ENCODE assay signal across 10 mouse cellular contexts in the genomic region with DNA sequence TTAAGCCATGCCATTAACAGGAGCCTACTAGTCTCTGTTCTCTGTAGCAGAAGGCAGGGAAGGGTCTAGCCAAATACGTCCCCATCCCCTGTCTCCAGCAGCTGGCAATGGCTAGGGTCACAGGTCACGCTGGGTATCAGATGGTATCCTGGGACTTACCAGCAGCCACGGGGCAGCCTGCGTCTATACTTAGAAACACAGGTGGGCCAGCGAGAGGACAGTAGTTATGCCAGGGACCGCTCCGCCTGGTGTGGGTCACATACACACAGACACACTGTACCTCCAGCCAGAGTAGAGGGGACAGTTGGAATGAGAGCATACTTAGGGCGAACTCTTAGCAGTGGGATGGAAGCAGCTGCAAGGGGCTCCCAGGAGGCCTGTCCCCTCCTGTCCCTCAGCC.
DNase-seq lines count a peak whose midpoint lies in the region; ATAC-seq and TF ChIP-seq lines count a peak whose summit lies in the region.
"Had no signal": no experiment of that assay in that cellular context is flagged by ENCODE, and none has a peak within 500 bp of the region (broad histone marks: within the 10 kb centered on the region; RNA-seq: fewer than 3 reads in every experiment).

No protein-coding gene starts in this region.

- no peak for TF ChIP-seq CTCF in CH12.LX (conservative IDR thresholded peaks at IDR 0.05 in 1 of 2, IDR thresholded peaks at IDR 0.05 in 1 of 2; ENCODE audit: low read depth in 2 of 2, low read length in 2 of 2)

- no peaks in the 10 kb centered on the region for H3K27me3 ChIP-seq in kidney, embryonic 14.5 days (ENCODE audit: control insufficient read depth, insufficient read depth, low read length)
- H3K27me3 ChIP-seq in CH12.LX (replicated peaks), result no peaks in the 10 kb centered on the region
- H3K27me3 ChIP-seq in embryonic facial prominence, embryonic 12.5 days, result no peaks in the 10 kb centered on the region
- no peaks in the 10 kb centered on the region for H3K27me3 ChIP-seq in limb, embryonic 12.5 days

- H3K9ac ChIP-seq in kidney, embryonic 14.5 days (ENCODE audit: low read depth, low read length), result no peak overlapping the region
- no peak overlapping the region for H3K9ac ChIP-seq in CH12.LX (ENCODE audit: insufficient read depth, low read depth)
- H3K9ac ChIP-seq in embryonic facial prominence, embryonic 12.5 days, result no peak overlapping the region
- no peak overlapping the region for H3K9ac ChIP-seq in limb, embryonic 12.5 days (replicated peaks)

- peak overlapping the region; percentile 55; the same call in 1 of the 2 replicates for H3K27ac ChIP-seq in kidney, embryonic 14.5 days (ENCODE audit: low read depth, low read length)
- H3K27ac ChIP-seq in CH12.LX (ENCODE audit: insufficient read depth, low read depth), result peak overlapping the region; percentile 20; the same call in 1 of the 2 replicates
- peak overlapping the region; percentile 73 for H3K27ac ChIP-seq in embryonic facial prominence, embryonic 12.5 days
- H3K27ac ChIP-seq in limb, embryonic 12.5 days, result peak overlapping the region; percentile 69
- H3K27ac ChIP-seq: left cerebral cortex, adult 2 months had no signal

- H3K36me3 ChIP-seq in kidney, embryonic 14.5 days (ENCODE audit: control insufficient read depth, insufficient read depth, low read length), result no peaks in the 10 kb centered on the region
- H3K36me3 ChIP-seq in CH12.LX (replicated peaks in 1 of 2; ENCODE audit: control insufficient read depth in 1 of 2, insufficient read depth in 1 of 2, low read length in 1 of 2), result peaks cover 38 to 81% of the 10 kb centered on the region in 2 experiments
- H3K36me3 ChIP-seq in embryonic facial prominence, embryonic 12.5 days, result no peaks in the 10 kb centered on the region
- no peaks in the 10 kb centered on the region for H3K36me3 ChIP-seq in limb, embryonic 12.5 days

- H3K4me2 ChIP-seq in kidney, embryonic 14.5 days (replicated peaks; ENCODE audit: low read depth, low read length), result no peak overlapping the region
- H3K4me2 ChIP-seq in CH12.LX (ENCODE audit: insufficient read depth, low read depth, poor library complexity, severe bottlenecking), result no peak overlapping the region
- no peak overlapping the region for H3K4me2 ChIP-seq in embryonic facial prominence, embryonic 12.5 days (replicated peaks)
- H3K4me2 ChIP-seq in limb, embryonic 12.5 days, result no peak overlapping the region

- no peak overlapping the region for H3K4me3 ChIP-seq in kidney, embryonic 14.5 days (ENCODE audit: low read length)
- H3K4me3 ChIP-seq in CH12.LX (replicated peaks in 1 of 3; ENCODE audit: low read depth in 2 of 3, low read length in 2 of 3, poor library complexity in 1 of 3), result peak overlapping the region in 1 of 3 experiments; percentile 2
- H3K4me3 ChIP-seq in embryonic facial prominence, embryonic 12.5 days, result no peak overlapping the region
- no peak overlapping the region for H3K4me3 ChIP-seq in limb, embryonic 12.5 days (replicated peaks)
- H3K4me3 ChIP-seq: left cerebral cortex, adult 2 months had no signal

- H3K79me2 ChIP-seq in CH12.LX (replicated peaks; ENCODE audit: control insufficient read depth, extremely low read depth, insufficient read depth, poor library complexity, severe bottlenecking), result peaks cover 54% of the 10 kb centered on the region

- DNase-seq in kidney, adult 8-10 months, result no peak
- no peak for DNase-seq in CH12.LX (ENCODE audit: extremely low read depth)
- DNase-seq in thymus, adult 18-20 months, result no peak
- DNase-seq in right cerebral cortex, postnatal 4 days, result no peak
- DNase-seq in cerebellum, postnatal 25 days, result no peak
- DNase-seq: cerebellum, adult 11 months had no signal

- TF ChIP-seq EP300 in CH12.LX (IDR thresholded peaks at IDR 0.05; ENCODE audit: low read length), result no peak

- H3K4me1 ChIP-seq in kidney, embryonic 14.5 days (ENCODE audit: control insufficient read depth, insufficient read depth, low read length), result peaks cover 18% of the 10 kb centered on the region
- H3K4me1 ChIP-seq in CH12.LX (ENCODE audit: control insufficient read depth in 1 of 2, insufficient read depth in 2 of 2), result peaks cover 48 to 80% of the 10 kb centered on the region in 2 experiments
- H3K4me1 ChIP-seq in embryonic facial prominence, embryonic 12.5 days, result peaks cover 32% of the 10 kb centered on the region
- H3K4me1 ChIP-seq in limb, embryonic 12.5 days (replicated peaks), result peaks cover 44% of the 10 kb centered on the region

- WGBS in kidney, embryonic 14.5 days, result 71% methylated on average over 8 of the region's 8 CpGs
- 65% methylated on average over 8 of the region's 8 CpGs for WGBS in embryonic facial prominence, embryonic 12.5 days
- WGBS in limb, embryonic 12.5 days, result 62% methylated on average over 8 of the region's 8 CpGs

- TF ChIP-seq RAD21 in CH12.LX (IDR thresholded peaks at IDR 0.05; ENCODE audit: low read depth, low read length), result no peak

- in situ Hi-C loops in CH12.LX (cut with MboI; ENCODE audit: low pct_ligation_motif_present, low pct_unique_long_range_greater_than_20kb, low sequenced_read_pairs), result no loop called here

- no peaks in the 10 kb centered on the region for H3K9me3 ChIP-seq in kidney, embryonic 14.5 days (ENCODE audit: control insufficient read depth, low read length)
- H3K9me3 ChIP-seq in CH12.LX (replicated peaks; ENCODE audit: low read length), result peaks cover 3% of the 10 kb centered on the region
- no peaks in the 10 kb centered on the region for H3K9me3 ChIP-seq in embryonic facial prominence, embryonic 12.5 days
- no peaks in the 10 kb centered on the region for H3K9me3 ChIP-seq in limb, embryonic 12.5 days

- no peak for TF ChIP-seq POLR2A in CH12.LX (IDR thresholded peaks at IDR 0.05; ENCODE audit: low read depth, low read length)

- 0 out of 2 replicates have a peak, but pooled peaks have one; percentile 40 for ATAC-seq in kidney, embryonic 14.5 days (ENCODE audit: low FRiP score, low TSS enrichment)
- 0 out of 2 replicates have a peak, but pooled peaks have one; percentile 6 for ATAC-seq in embryonic facial prominence, embryonic 12.5 days (ENCODE audit: insufficient number of reproducible peaks, insufficient read depth, low FRiP score, low TSS enrichment)
- peak; percentile 38; the same call in 1 of the 2 replicates for ATAC-seq in limb, embryonic 12.5 days (ENCODE audit: insufficient number of reproducible peaks, insufficient read depth, low FRiP score, low TSS enrichment, low read depth)

- dilution Hi-C loops in CH12.LX (cut with MboI; ENCODE audit: extremely low pct_ligation_motif_present, extremely low pct_unique_long_range_greater_than_20kb, low sequenced_read_pairs), result no loop called here

TF ChIP-seq in CH12.LX, 34 proteins besides CTCF, POLR2A, EP300 and RAD21:
- TF ChIP-seq TCF12 (IDR thresholded peaks at IDR 0.05; ENCODE audit: low read depth, low read length), result peak; percentile 34; the same call in 1 of the 2 replicates
- peak; percentile 68; the same call in 1 of the 2 replicates for TF ChIP-seq MEF2A (IDR thresholded peaks at IDR 0.05; ENCODE audit: borderline replicate concordance, low read depth, low read length)
- no peak for TF ChIP-seq BHLHE40 (IDR thresholded peaks at IDR 0.05; ENCODE audit: low read depth, low read length)
- no peak for TF ChIP-seq PAX5 (IDR thresholded peaks at IDR 0.05; ENCODE audit: low read length)
- no peak for TF ChIP-seq ZMIZ1 (IDR thresholded peaks at IDR 0.05; ENCODE audit: low read depth, low read length)

Comparison
In these comparisons a context has a peak if more than half of its experiments do, and no peak if none do; other contexts are left out.
1. H3K27ac ChIP-seq: peak in every context shown above with its lines; median percentile 73 in embryonic facial prominence, embryonic 12.5 days; 69 in limb, embryonic 12.5 days; 55 in kidney, embryonic 14.5 days; 20 in CH12.LX.